Comparison of ENCODE assay signal across 9 mouse cellular contexts in the genomic region with DNA sequence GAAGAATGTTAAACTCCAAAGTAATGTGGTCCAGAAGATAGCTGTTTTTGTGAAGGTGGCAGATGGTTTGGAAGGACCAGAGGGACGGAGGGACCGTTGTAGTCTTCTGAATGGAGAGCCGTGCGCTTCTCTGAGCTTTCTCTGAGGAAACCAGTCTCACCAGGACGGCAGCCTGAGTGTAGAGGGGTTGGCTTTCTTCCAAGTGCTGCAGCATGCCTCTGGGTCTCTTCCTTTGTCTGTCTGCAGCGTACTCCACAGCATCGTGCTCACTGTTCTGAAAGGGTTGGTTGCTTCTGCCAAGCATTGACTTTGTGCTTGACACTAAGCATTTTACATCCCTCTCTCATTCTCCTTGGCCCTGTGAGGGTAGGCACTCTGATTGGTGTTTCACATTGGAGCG. TPM values are rescaled to one million over a fixed set of nuclear protein-coding genes. Genes with fewer than 3 reads are reported as not detected.
DNase-seq lines count a peak whose midpoint lies in the region; ATAC-seq and TF ChIP-seq lines count a peak whose summit lies in the region.
"Had no signal": no experiment of that assay in that cellular context is flagged by ENCODE, and none has a peak within 500 bp of the region (broad histone marks: within the 10 kb centered on the region; RNA-seq: fewer than 3 reads in every experiment).

No protein-coding gene starts in this region.

- DNase-seq in kidney, postnatal 36 days, result no peak
- peak; percentile 73 for DNase-seq in forebrain, postnatal 0 days
- peak; percentile 58 to 72 for DNase-seq in left cerebral cortex, postnatal 10 days (ENCODE audit: extremely low spot score in 1 of 2, low spot score in 2 of 2)
- no peak for DNase-seq in urinary bladder, adult 2 months (ENCODE audit: low spot score)
- DNase-seq in urinary bladder, adult 18-20 months (ENCODE audit: low spot score in 2 of 2), result no peak

- WGBS in kidney, embryonic 16.5 days, result 38% methylated on average over 8 of the region's 8 CpGs
- 15% methylated on average over 8 of the region's 8 CpGs for WGBS in forebrain, postnatal 0 days
- 26% methylated on average over 8 of the region's 8 CpGs for WGBS in neural tube, embryonic 13.5 days

- peak overlapping the region; percentile 79 for H3K4me2 ChIP-seq in kidney, embryonic 16.5 days (replicated peaks; ENCODE audit: low read depth, low read length)
- peak overlapping the region; percentile 68 for H3K4me2 ChIP-seq in forebrain, postnatal 0 days (ENCODE audit: low read depth)
- H3K4me2 ChIP-seq in neural tube, embryonic 13.5 days, result peak overlapping the region; percentile 85

- H3K27ac ChIP-seq in kidney, embryonic 16.5 days (ENCODE audit: low read length), result peak overlapping the region; percentile 51
- no peak overlapping the region for H3K27ac ChIP-seq in brown adipose tissue, adult 24 weeks (replicated peaks; ENCODE audit: low read depth, low read length)
- H3K27ac ChIP-seq in forebrain, postnatal 0 days (ENCODE audit: low read depth, low read length), result peak overlapping the region; percentile 50; the same call in 1 of the 2 replicates
- H3K27ac ChIP-seq in neural tube, embryonic 13.5 days (replicated peaks), result peak overlapping the region; percentile 100

- TF ChIP-seq CTCF in forebrain, postnatal 0 days (IDR thresholded peaks at IDR 0.05; ENCODE audit: low read depth), result no peak

- H3K4me3 ChIP-seq in kidney, embryonic 16.5 days (ENCODE audit: low read length), result peak overlapping the region; percentile 89
- peak overlapping the region; percentile 2; the same call in 1 of the 2 replicates for H3K4me3 ChIP-seq in brown adipose tissue, adult 24 weeks (ENCODE audit: insufficient read depth, low read depth, low read length)
- H3K4me3 ChIP-seq in forebrain, postnatal 0 days (ENCODE audit: low read depth, low read length), result peak overlapping the region; percentile 93
- H3K4me3 ChIP-seq in neural tube, embryonic 13.5 days, result peak overlapping the region; percentile 81

- peaks cover 48% of the 10 kb centered on the region for H3K4me1 ChIP-seq in kidney, embryonic 16.5 days (ENCODE audit: insufficient read depth, low read length)
- H3K4me1 ChIP-seq in brown adipose tissue, adult 24 weeks (ENCODE audit: control insufficient read depth, insufficient read depth, insufficient read length, low read length), result peaks cover 9% of the 10 kb centered on the region
- peaks cover 13% of the 10 kb centered on the region for H3K4me1 ChIP-seq in forebrain, postnatal 0 days (ENCODE audit: insufficient read depth)
- peaks cover 49% of the 10 kb centered on the region for H3K4me1 ChIP-seq in neural tube, embryonic 13.5 days (replicated peaks)

- intact Hi-C loops in left cerebral cortex, postnatal 10 days (cut with DNase I), result no loop called here

- H3K9ac ChIP-seq in kidney, embryonic 16.5 days (replicated peaks; ENCODE audit: low read length), result peak overlapping the region; percentile 100
- H3K9ac ChIP-seq in forebrain, postnatal 0 days, result peak overlapping the region; percentile 40
- peak overlapping the region; percentile 96 for H3K9ac ChIP-seq in neural tube, embryonic 13.5 days

- H3K9me3 ChIP-seq in kidney, embryonic 16.5 days (ENCODE audit: low read length), result no peaks in the 10 kb centered on the region
- H3K9me3 ChIP-seq in forebrain, postnatal 0 days (ENCODE audit: low read length), result no peaks in the 10 kb centered on the region
- no peaks in the 10 kb centered on the region for H3K9me3 ChIP-seq in neural tube, embryonic 13.5 days

- ATAC-seq in kidney, embryonic 16.5 days (ENCODE audit: low FRiP score, low TSS enrichment), result no peak
- peak; percentile 15 for ATAC-seq in forebrain, postnatal 0 days
- peak; percentile 37 for ATAC-seq in neural tube, embryonic 13.5 days (ENCODE audit: low read depth)

- no peaks in the 10 kb centered on the region for H3K27me3 ChIP-seq in kidney, embryonic 16.5 days (ENCODE audit: insufficient read depth, low read length)
- H3K27me3 ChIP-seq in forebrain, postnatal 0 days (ENCODE audit: insufficient read depth, low read length), result no peaks in the 10 kb centered on the region
- H3K27me3 ChIP-seq in neural tube, embryonic 13.5 days, result no peaks in the 10 kb centered on the region

- peaks cover 53% of the 10 kb centered on the region for H3K36me3 ChIP-seq in kidney, embryonic 16.5 days (ENCODE audit: insufficient read depth, low read length)
- peaks cover 38% of the 10 kb centered on the region for H3K36me3 ChIP-seq in forebrain, postnatal 0 days (ENCODE audit: insufficient read depth)
- peaks cover 49% of the 10 kb centered on the region for H3K36me3 ChIP-seq in neural tube, embryonic 13.5 days

RNA-seq across cellular contexts. Expression of a gene that starts 1.3 kb away (rescaled TPM):
- 131 and 153 TPM in 2 replicates for polyA plus RNA-seq in kidney, embryonic 16.5 days (2015; fragmentation: Nextera tagmentation; extraction: Ambion mirVana)
- polyA plus RNA-seq in brown adipose tissue, adult 24 weeks (2012; ENCODE audit: insufficient read depth, insufficient read length, missing spikeins), result 137 and 181 TPM in 2 replicates
- total RNA-seq in forebrain, postnatal 0 days (2014; rRNA removed), result 46.2 and 47.8 TPM in 2 replicates
- 25.9 and 29.9 TPM in 2 replicates for polyA plus RNA-seq in forebrain, postnatal 0 days (2015; fragmentation: Nextera tagmentation; extraction: Ambion mirVana)
- 10 to 100 TPM; 25.8 to 27.5 TPM for total RNA-seq in left cerebral cortex, postnatal 10 days (2021)
- 35.9 and 38.8 TPM in 2 replicates for polyA plus RNA-seq in neural tube, embryonic 13.5 days (2015; fragmentation: Nextera tagmentation; extraction: Ambion mirVana)
- 92.4 and 102 TPM in 2 replicates for polyA plus RNA-seq in urinary bladder, adult 2 months (2012; rRNA removed)

RNA-seq across cellular contexts. Expression of a gene that starts 2.7 kb away (rescaled TPM):
- 82.1 and 88.7 TPM in 2 replicates for polyA plus RNA-seq in kidney, embryonic 16.5 days (2015; fragmentation: Nextera tagmentation; extraction: Ambion mirVana)
- polyA plus RNA-seq in brown adipose tissue, adult 24 weeks (2012; ENCODE audit: insufficient read depth, insufficient read length, missing spikeins), result 15.9 and 18.0 TPM in 2 replicates
- total RNA-seq in forebrain, postnatal 0 days (2014; rRNA removed), result 67.2 and 83.2 TPM in 2 replicates
- polyA plus RNA-seq in forebrain, postnatal 0 days (2015; fragmentation: Nextera tagmentation; extraction: Ambion mirVana), result 20.0 and 29.7 TPM in 2 replicates
- total RNA-seq in left cerebral cortex, postnatal 10 days (2021), result 10 to 100 TPM; 53.2 to 56.7 TPM
- polyA plus RNA-seq in neural tube, embryonic 13.5 days (2015; fragmentation: Nextera tagmentation; extraction: Ambion mirVana), result 64.8 and 67.9 TPM in 2 replicates
- 62.9 and 67.8 TPM in 2 replicates for polyA plus RNA-seq in urinary bladder, adult 2 months (2012; rRNA removed)

RNA-seq across cellular contexts. Expression of a gene that starts 26.0 kb away (rescaled TPM):
- 1.4 and 1.9 TPM in 2 replicates for polyA plus RNA-seq in kidney, embryonic 16.5 days (2015; fragmentation: Nextera tagmentation; extraction: Ambion mirVana)
- polyA plus RNA-seq in brown adipose tissue, adult 24 weeks (2012; ENCODE audit: insufficient read depth, insufficient read length, missing spikeins), result 2.0 and 4.6 TPM in 2 replicates
- 0.31 and 2.4 TPM in 2 replicates for total RNA-seq in forebrain, postnatal 0 days (2014; rRNA removed)
- polyA plus RNA-seq in forebrain, postnatal 0 days (2015; fragmentation: Nextera tagmentation; extraction: Ambion mirVana), result 0.50 and 0.75 TPM in 2 replicates
- total RNA-seq in left cerebral cortex, postnatal 10 days (2021), result 1 to 10 TPM in 1 of 2 experiments, under 1 TPM in 1; 0.71 to 1.3 TPM
- polyA plus RNA-seq in neural tube, embryonic 13.5 days (2015; fragmentation: Nextera tagmentation; extraction: Ambion mirVana), result 0.30 and 1.7 TPM in 2 replicates
- 7.0 and 13.2 TPM in 2 replicates for polyA plus RNA-seq in urinary bladder, adult 2 months (2012; rRNA removed)

RNA-seq across cellular contexts. Expression of a gene that starts 51.5 kb away (rescaled TPM):
- 31.9 and 35.4 TPM in 2 replicates for polyA plus RNA-seq in kidney, embryonic 16.5 days (2015; fragmentation: Nextera tagmentation; extraction: Ambion mirVana)
- 10.3 and 12.1 TPM in 2 replicates for polyA plus RNA-seq in brown adipose tissue, adult 24 weeks (2012; ENCODE audit: insufficient read depth, insufficient read length, missing spikeins)
- total RNA-seq in forebrain, postnatal 0 days (2014; rRNA removed), result 6.5 and 12.3 TPM in 2 replicates
- 4.5 and 4.6 TPM in 2 replicates for polyA plus RNA-seq in forebrain, postnatal 0 days (2015; fragmentation: Nextera tagmentation; extraction: Ambion mirVana)
- 10 to 100 TPM in 1 of 2 experiments, 1 to 10 TPM in 1; 9.3 to 11.4 TPM for total RNA-seq in left cerebral cortex, postnatal 10 days (2021)
- 8.5 and 12.5 TPM in 2 replicates for polyA plus RNA-seq in neural tube, embryonic 13.5 days (2015; fragmentation: Nextera tagmentation; extraction: Ambion mirVana)
- polyA plus RNA-seq in urinary bladder, adult 2 months (2012; rRNA removed), result 72.2 and 76.7 TPM in 2 replicates

RNA-seq across cellular contexts. Expression of a gene that starts 55.5 kb away (rescaled TPM):
- 0.40 and 0.41 TPM in 2 replicates for polyA plus RNA-seq in kidney, embryonic 16.5 days (2015; fragmentation: Nextera tagmentation; extraction: Ambion mirVana)
- not detected in 2 replicates for polyA plus RNA-seq in brown adipose tissue, adult 24 weeks (2012; ENCODE audit: insufficient read depth, insufficient read length, missing spikeins)
- 0.10 TPM in 1 of 2 replicates, not detected in the other for total RNA-seq in forebrain, postnatal 0 days (2014; rRNA removed)
- polyA plus RNA-seq in forebrain, postnatal 0 days (2015; fragmentation: Nextera tagmentation; extraction: Ambion mirVana), result 0.12 TPM in 1 of 2 replicates, not detected in the other
- under 1 TPM in 1 of 2 experiments, not detected in 1; 0.16 TPM for total RNA-seq in left cerebral cortex, postnatal 10 days (2021)
- polyA plus RNA-seq in neural tube, embryonic 13.5 days (2015; fragmentation: Nextera tagmentation; extraction: Ambion mirVana), result 0.11 TPM in 1 of 2 replicates, not detected in the other
- 0.59 and 0.89 TPM in 2 replicates for polyA plus RNA-seq in urinary bladder, adult 2 months (2012; rRNA removed)
- total RNA-seq: layer of hippocampus, postnatal 25 days had no signal

Comparison
In these comparisons a context has a peak if more than half of its experiments do, and no peak if none do; other contexts are left out.
1. H3K4me3 ChIP-seq: peak in every context shown above with its lines; median percentile 93 in forebrain, postnatal 0 days; 89 in kidney, embryonic 16.5 days; 81 in neural tube, embryonic 13.5 days; 2 in brown adipose tissue, adult 24 weeks.
2. H3K9ac ChIP-seq: peak in every context shown above with its lines; median percentile 100 in kidney, embryonic 16.5 days; 96 in neural tube, embryonic 13.5 days; 40 in forebrain, postnatal 0 days.
3. DNase-seq: peak in forebrain, postnatal 0 days (single experiment) and left cerebral cortex, postnatal 10 days (2 of 2); none in kidney, postnatal 36 days (0 of 2), urinary bladder, adult 2 months (single experiment) and urinary bladder, adult 18-20 months (0 of 2).
4. Peak in every context shown above with its lines, with median percentiles within 50 percentile points of each other: H3K4me2 ChIP-seq.